Mouse (Mus musculus): ENCODE results near the gene Mrps23.

The Mrps23 gene

DNA sequence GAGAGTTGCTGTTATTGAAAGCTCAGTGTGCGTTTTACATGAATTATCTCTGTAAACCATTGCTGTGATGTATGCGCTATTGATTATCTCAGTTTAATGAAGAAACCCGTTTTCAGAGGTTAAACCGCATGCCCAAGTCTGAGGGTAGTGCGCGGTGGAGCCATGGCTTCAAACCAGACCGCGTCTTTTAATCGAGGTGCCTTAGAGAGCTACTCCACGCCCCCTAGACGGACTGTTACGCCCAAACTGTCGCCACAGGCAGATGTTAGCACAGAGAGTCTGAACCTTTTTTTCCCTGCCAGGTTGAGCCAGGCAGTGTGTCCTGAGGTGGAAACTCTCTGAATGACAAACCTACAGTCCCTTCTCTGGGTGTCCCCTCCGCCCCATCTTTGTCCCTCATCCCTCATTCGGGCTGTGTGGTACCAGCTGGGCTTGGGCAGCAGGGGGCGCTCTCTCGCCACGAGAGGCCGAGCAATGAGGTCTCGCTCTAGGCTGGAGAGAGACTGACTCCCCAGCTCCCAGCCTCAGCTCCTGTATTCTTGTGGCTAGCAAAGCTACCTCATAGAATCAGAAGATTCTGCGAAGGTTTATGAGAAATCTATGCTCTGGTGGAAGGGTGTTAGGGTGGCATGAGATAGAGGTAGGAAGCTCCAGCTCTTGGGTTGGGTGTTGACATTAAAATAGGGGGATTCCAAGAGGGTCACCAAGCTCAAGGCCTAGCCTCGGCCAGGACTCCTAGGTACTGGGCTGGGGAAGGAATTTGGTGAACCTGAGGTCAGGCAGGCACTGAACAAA is 48.0 kb downstream of the Mrps23 start:
- peak; percentile 95 to 97 for DNase-seq

DNA sequence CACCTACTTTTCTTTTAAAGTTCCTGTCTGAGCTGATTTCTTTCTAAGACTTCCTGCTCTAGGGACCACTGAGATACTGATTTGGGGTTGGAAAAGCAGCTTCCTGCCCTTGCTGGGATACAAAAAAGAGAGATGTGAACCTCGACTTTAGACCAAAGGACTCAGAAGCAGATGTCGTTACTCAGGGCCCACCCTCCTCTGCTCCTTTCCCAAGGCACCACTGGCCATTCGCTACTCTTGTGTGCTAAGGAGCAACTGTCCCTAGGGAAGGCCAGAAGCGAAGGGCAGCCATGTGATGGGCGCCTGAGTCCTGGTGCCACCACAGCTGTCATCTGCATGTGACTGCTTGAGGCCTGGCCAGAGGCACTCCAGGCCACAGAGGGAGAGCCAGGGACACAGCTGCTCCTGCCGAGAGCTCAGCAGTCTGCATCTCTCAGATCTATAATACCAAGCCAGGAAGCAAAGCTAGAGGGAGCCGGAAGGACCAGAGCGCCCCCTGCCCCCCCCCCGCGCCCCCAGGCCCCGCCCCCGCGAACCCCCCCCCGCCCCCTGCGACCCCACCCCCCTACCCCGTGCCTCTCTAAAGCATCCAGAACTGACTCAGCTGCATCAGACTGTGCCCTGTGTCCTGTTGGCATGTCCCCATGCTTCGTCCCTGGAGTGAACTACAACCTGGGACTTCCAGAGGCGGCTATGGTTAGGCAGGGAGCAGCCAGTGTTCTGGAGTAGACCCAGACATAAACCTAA is 48.8 kb downstream of the Mrps23 start:
- peak; percentile 56 for DNase-seq

DNA sequence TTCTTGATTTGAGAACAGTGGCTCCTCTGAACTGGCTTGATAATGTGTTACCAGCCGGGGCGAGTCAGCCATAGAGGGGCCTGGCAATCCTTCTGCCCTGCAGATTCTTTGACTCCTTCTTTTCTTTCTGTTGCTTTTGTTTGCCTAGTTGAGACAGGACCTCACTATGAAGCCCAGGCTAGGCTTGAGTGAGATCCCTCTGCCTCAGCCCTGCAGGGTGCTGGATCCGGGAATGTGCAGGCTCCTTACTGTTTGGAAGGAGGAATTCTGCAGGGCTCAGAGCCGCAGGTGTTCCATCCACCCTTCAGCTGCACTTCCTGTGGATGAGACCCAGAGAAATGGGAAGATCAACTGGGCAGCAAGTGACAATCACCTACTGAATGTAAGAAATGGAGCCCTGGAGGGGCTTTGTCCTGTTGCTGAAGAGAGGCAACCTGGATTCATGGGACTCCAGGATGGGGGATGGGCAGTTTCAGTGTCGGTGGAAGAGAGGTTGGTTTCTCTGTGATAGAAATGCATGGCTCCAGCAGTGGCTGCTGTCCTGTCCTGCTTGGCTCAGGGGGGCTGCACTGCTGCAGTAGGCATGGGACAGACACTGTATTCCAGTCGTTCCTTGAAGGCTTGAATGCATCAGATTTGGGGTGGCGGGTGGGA is 49.5 kb downstream of the Mrps23 start:
- DNase-seq, result peak; percentile 35 to 48

DNA sequence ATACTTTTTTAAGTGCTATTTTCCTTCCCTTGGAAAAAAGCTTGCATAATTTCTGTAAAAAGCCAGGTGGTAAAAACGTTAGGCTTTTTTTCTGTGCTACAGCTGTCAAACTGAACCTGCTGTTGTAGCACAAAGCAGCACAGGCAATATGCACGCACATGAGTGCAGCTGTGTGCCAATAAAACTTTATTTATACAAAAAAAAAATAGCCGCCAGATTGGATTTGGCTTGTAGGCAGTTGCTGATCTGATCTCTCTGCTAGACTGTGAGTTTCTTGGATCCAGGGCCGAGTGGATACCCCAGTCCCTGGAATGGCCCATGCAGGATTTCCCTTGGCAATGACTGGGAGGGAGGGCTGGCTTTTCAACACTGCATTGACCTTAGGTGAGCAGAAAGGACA is 53.5 kb downstream of the Mrps23 start:
- DNase-seq, result no peak

DNA sequence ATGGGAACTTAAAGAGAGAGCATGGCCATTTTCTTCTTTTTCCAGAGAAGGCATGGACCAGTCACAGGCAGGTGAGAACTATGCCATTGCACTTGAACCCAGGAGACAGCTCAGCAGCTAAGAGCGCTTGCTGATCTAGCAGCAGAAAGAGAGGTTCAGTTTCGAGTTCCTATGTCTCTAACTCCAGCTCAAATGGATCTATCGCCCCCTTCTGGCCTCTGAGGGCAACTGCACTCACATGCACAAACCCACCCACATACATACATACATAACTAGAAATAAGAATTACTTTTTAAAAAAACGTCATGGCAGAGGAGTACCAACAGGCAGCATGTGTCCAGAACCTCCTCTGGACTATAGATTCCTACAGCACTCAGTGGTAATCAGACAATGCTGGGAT is 54.0 kb downstream of the Mrps23 start:
- no peak for DNase-seq

DNA sequence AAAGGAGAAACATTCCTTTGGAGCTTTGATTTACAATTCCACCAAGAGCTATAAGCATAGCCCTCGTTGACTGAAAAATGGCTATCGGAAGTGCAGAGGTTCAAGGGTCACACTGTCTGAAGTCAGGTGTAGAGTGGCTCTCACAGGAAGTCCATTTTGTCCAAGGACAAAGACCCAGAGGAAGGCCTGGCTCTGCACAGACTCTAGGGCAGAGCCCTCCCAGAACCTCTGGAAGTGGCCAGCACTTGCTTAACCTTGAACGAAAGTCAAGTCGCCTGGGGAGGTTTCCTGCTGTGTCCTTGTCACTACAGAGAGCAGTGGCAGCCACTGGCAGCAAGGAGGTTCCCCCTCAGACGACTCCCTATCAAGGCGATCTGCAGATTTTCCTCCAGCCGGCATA is 56.3 kb downstream of the Mrps23 start:
- no peak for DNase-seq

All from cerebellum, postnatal 14 days (tissue).